Mouse (Mus musculus): ENCODE data around the gene Hoxd4. TPM values are rescaled to one million over a fixed set of nuclear protein-coding genes. Genes with fewer than 3 reads are reported as not detected.

Hoxd4 gene
- polyA plus RNA-seq, 1 experiment: 5.5 TPM

DNA sequence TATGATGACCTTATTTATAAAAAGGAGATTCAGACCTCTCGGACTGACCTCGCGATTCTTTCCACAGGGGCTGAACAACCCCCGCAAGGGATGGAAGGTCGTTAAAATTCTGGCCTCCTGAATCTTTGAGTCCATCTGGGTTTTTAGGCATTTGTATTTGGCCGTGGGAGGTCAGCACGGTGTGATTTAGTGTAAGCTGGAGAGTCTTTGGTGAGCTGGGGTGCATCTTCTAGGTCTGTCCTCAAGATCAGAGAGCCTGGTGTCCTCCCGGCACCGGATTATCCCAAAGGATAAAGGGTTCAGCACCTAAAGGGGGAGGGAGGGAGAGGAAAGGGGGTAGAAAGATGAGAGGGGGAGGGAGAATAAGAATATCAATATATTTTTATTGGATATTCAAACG lies 8.4 kb upstream of the Hoxd4 start:
- DNase-seq (ENCODE audit: low read depth): no peak
- TF ChIP-seq POLR2A (IDR thresholded peaks at IDR 0.05; ENCODE audit: borderline replicate concordance, extremely low read depth, insufficient read depth, insufficient read length, poor library complexity, severe bottlenecking) (no peak), CTCF (IDR thresholded peaks at IDR 0.05; ENCODE audit: borderline replicate concordance, extremely low read depth, insufficient read depth, insufficient read length) (no peak)

DNA sequence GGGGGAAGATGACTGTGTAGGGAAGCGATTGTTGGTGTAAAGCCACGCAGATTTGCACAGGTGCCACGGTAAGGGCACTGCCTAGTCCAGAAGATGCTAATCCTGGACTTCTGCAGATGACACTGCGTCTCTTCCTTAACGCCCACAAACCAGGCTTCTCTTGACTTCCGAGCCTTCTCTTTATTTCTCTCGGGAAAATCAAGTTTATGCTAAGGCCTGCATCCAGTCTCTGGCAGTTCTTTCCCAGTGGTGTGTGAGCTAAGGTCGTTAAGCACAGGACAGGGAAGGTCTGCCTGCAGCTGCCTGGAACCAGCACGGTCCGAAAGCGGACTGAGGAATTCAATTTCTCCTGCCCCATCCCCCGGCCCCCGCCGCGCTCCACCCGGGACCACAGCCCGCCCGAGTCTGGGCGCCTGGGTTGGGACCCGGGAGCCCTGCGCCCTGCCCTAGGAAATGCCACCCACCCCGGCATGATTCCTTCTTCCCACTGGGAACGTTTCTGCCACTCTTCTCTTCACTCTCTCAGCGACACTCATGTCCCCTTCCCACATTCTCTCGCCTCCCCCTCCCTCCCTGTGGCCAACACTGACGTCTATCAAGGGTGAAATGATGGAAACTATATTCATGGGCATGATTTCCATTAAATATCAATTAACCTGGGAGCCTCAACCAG lies 7.9 kb upstream of the Hoxd4 start:
- DNase-seq (ENCODE audit: low read depth): no peak
- TF ChIP-seq POLR2A (IDR thresholded peaks at IDR 0.05; ENCODE audit: borderline replicate concordance, extremely low read depth, insufficient read depth, insufficient read length, poor library complexity, severe bottlenecking) (no peak), CTCF (IDR thresholded peaks at IDR 0.05; ENCODE audit: borderline replicate concordance, extremely low read depth, insufficient read depth, insufficient read length) (no peak)

DNA sequence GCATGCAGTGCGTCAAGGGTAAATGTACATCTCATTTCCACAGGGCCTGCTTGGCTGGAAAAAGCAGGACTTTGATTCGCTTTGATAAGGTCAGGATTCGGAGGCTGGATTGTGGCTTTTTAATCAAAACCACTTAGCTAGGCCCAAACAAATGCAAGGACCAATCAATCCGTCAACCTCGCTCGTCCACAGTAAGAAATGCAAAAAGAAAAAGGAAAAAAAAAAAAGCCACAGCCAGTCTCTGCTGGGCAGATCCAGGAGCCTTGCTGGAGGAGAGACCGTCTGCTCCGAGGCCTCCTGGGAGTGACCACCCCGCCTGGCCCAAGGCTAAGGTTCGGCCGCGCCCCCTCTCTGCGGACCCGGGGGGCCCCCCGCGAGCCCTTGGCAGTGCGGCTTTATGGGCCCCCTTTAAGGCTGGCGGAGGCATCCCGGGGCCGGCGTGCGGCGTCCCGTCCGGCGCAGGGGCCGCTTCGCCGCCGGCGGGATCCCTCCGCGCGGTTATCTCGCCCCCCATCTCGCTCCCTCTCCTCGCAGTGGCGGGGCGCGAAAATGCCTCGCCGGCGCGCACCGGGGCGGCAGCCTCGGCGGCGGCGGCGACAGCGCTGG lies 7.2 kb upstream of the Hoxd4 start, which contains the start of gene Hoxd8:
Gene Hoxd8, plus strand, starts transcription at position 223 of the 606 bp plus-strand sequence.
- TF ChIP-seq CTCF (IDR thresholded peaks at IDR 0.05; ENCODE audit: borderline replicate concordance, extremely low read depth, insufficient read depth, insufficient read length) (no peak), POLR2A (IDR thresholded peaks at IDR 0.05; ENCODE audit: borderline replicate concordance, extremely low read depth, insufficient read depth, insufficient read length, poor library complexity, severe bottlenecking) (no peak)
- no peak for DNase-seq (ENCODE audit: low read depth)

DNA sequence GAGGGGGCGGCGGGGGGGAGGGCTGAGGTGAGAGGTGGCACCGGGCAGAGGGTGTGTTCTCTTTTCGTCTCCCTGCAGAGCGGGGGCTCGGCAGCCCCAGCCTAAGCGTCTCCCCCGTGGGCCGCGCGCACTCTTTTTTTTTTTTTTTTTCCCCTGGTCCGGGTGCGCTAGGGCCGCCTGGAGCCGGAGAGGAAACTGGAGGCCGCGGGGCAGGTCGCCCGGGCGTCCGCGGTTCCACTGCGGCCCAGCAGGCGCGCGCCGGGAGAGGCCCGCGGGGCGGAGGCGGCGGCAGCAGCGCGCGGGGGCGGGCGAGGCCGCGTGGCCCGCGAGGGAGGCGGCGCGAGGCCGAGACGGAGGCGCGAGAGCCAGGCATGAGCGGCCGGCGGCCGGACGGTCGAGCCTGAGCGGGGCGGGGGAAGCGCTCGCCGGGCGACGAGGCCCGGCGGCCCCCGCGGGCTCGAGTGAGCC lies 6.7 kb upstream of the Hoxd4 start:
- TF ChIP-seq POLR2A (IDR thresholded peaks at IDR 0.05; ENCODE audit: borderline replicate concordance, extremely low read depth, insufficient read depth, insufficient read length, poor library complexity, severe bottlenecking) (no peak), CTCF (IDR thresholded peaks at IDR 0.05; ENCODE audit: borderline replicate concordance, extremely low read depth, insufficient read depth, insufficient read length) (no peak)
- DNase-seq (ENCODE audit: low read depth): no peak

DNA sequence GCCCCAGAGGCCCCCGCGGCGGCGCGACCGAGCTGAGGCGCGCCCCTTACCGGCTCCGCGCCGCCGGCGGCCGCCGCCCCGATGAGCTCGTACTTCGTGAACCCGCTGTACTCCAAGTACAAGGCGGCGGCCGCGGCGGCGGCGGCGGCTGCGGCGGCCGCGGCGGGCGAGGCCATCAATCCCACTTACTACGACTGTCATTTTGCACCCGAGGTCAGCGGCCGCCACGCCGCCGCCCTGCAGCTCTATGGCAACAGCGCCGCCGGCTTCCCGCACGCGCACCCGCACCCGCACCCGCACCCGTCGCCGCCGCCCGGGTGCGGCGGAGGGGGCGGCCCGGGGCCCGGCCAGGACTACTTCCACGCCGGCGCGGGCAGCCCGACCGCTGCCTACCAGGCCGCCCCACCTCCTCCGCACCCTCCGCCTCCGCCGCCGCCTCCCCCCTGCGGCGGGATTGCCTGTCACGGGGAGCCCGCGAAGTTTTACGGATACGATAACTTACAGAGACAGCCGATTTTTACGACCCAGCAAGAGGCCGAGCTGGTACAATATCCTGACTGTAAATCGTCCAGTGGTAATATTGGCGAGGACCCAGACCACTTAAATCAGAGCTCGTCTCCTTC lies 6.2 kb upstream of the Hoxd4 start:
- no peak for DNase-seq (ENCODE audit: low read depth)
- TF ChIP-seq CTCF (IDR thresholded peaks at IDR 0.05; ENCODE audit: borderline replicate concordance, extremely low read depth, insufficient read depth, insufficient read length) (no peak), POLR2A (IDR thresholded peaks at IDR 0.05; ENCODE audit: borderline replicate concordance, extremely low read depth, insufficient read depth, insufficient read length, poor library complexity, severe bottlenecking) (no peak)

DNA sequence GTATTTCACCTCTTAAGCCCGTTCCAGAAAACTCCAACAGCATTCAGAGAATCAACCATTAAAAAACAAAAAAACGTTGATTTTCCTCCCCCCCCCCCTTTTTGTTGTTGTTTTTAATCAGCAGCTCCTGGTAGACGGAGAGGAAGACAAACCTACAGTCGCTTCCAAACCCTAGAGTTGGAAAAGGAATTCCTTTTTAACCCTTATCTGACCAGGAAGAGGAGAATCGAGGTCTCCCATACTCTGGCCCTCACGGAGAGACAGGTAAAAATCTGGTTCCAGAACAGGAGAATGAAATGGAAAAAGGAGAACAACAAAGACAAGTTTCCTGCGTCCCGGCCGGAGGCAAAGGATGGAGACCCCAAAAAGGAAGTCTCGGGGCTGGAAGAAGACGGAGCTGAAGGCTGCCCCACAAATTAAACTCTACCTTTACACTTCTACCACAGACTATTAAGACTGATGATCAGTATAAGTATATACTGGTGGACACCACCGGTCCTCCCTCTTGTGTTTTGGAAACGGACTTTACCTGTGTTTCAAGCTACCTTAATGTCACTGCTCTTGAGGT lies 5.3 kb upstream of the Hoxd4 start:
- DNase-seq (ENCODE audit: low read depth): no peak
- TF ChIP-seq POLR2A (IDR thresholded peaks at IDR 0.05; ENCODE audit: borderline replicate concordance, extremely low read depth, insufficient read depth, insufficient read length, poor library complexity, severe bottlenecking) (no peak), CTCF (IDR thresholded peaks at IDR 0.05; ENCODE audit: borderline replicate concordance, extremely low read depth, insufficient read depth, insufficient read length) (no peak)

DNA sequence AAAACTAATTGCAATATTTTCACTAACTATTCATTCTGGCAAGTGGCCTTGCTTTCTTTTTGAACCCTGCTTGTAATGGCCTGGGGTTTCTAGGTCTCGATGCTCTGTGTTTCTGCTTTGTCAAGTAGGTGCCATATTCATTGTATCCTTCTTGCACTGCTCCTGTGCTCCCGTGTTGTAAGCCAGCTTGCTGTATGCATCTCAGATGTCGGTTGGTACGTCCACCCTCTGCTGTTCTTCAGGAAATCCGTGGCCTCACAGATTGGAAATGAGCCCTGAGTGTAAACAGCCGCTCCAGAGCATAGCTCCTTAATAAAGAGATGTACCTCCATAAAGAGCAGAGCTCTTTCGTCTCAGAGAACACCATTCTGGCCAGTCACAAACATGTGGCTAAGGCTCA lies 4.1 kb upstream of the Hoxd4 start:
- DNase-seq (ENCODE audit: low read depth): no peak
- TF ChIP-seq POLR2A (IDR thresholded peaks at IDR 0.05; ENCODE audit: borderline replicate concordance, extremely low read depth, insufficient read depth, insufficient read length, poor library complexity, severe bottlenecking) (no peak), CTCF (IDR thresholded peaks at IDR 0.05; ENCODE audit: borderline replicate concordance, extremely low read depth, insufficient read depth, insufficient read length) (no peak)

DNA sequence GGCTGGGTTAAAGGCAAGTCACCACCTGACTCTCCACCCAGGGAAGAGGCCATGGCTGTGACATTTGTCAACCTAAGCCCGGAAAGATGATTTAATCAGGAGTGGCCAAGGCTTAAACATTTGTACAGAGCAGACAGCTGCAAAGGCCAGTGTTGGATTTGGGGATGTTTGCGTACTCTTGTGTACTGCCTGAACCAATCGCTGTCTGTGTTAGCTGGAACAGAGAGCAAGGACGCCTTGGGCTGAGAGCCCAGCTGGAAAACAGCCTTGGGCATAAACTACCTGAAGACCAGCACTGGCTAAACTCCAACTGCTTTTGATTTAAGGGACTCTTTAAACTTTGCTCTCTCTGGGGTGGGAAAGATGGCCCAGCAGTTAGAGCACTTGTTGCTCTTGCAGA lies 3.1 kb upstream of the Hoxd4 start:
- TF ChIP-seq POLR2A (IDR thresholded peaks at IDR 0.05; ENCODE audit: borderline replicate concordance, extremely low read depth, insufficient read depth, insufficient read length, poor library complexity, severe bottlenecking): no peak
- DNase-seq (ENCODE audit: low read depth): no peak

DNA sequence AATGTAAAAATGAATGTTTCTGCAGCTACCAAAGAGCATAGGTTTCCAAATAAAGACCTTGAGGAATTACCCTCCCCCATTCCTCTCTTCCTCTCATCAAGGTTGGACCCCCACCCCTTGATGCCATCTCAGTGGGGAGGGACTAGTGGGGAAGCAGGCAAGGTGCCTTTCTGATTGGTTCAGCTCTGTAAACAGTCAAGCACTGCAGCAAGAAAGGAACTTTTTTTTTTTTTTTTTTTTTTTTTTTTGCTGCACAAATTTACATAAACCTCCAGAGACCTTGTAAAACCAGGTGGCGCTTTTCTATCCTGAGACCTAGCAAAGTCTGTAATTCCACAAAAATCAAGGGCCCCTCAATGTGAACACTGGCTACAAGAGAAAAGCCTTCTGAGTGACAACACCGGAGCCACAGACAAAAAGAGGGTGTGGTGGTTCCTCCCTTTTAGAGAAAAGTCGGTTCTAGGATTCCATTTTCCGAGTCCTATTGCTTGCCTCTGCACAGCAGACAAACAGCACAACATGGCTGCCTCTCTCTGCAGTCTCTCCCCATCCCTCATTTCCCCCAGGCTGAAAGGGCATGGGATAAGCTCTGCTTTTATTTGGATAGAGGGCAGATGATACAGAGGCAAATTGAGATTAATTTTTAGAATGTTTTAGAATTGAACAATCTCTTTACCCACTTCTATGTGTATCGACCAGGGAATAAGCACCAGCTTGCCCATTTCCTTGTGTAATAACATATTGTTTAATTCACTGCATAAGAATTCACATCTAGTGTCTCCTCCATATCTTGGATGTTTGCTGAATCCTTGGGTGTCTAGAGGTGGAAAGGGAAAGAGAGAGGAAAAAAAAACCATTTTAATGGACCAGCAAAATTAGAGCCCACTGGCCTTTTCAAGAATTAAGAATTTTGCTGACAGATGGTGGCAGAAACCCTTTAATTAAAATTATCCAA lies 2.0 kb upstream of the Hoxd4 start:
- no peak for TF ChIP-seq POLR2A (IDR thresholded peaks at IDR 0.05; ENCODE audit: borderline replicate concordance, extremely low read depth, insufficient read depth, insufficient read length, poor library complexity, severe bottlenecking)
- TF ChIP-seq CTCF (IDR thresholded peaks at IDR 0.05; ENCODE audit: borderline replicate concordance, extremely low read depth, insufficient read depth, insufficient read length): no peak

DNA sequence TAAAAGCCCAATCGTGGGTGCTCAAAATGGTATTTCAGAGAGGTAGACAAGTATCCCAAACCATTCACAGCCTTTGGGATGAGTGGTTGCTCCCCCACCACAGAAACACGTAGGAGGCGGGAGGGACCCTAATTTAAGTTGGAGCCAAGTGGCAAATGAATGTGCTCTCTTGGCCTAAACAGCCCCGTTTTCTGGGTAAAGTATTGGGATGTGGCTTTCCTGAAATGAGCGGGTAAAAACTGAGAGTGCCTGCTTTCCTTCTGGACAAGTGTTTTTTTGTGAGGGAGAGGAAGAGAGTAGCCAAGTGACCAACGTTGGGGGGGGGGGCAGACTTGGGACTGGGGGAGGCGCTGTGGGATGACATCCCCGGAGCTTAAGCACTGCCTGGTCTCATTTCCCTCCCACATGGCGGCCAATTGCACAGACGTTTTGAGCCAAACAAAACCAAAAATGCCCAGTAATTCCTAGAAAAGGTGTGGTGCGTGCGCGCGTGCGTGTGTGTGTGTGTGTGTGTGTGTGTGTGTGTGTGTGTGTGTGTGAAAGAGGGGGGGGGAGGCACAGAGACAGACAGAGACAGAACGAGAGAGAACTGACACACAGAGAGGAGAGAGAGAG lies 693 bp upstream of the Hoxd4 start:
- DNase-seq (ENCODE audit: low read depth): no peak
- TF ChIP-seq CTCF (IDR thresholded peaks at IDR 0.05; ENCODE audit: borderline replicate concordance, extremely low read depth, insufficient read depth, insufficient read length): no peak
- TF ChIP-seq POLR2A (IDR thresholded peaks at IDR 0.05; ENCODE audit: borderline replicate concordance, extremely low read depth, insufficient read depth, insufficient read length, poor library complexity, severe bottlenecking): no peak

More for the DNA sequence above, 2.0 kb upstream of the Hoxd4 start:
- no peak for DNase-seq (ENCODE audit: low read depth)

Data from brain, embryonic 14.5 days (tissue).